Mouse (Mus musculus) stomach, embryonic 14.5 days (tissue): ENCODE measurements around the gene Kmt2c. TPM values are rescaled to one million over a fixed set of nuclear protein-coding genes. Genes with fewer than 3 reads are reported as not detected.
A peak's percentile ranks its signal among the peaks of the same experiment; 100 is the strongest.

Experiments used
- ATAC-seq: fragments of 200-750 bp; cut with Nextera tagmentation; 2 replicates; pipeline ENCODE4 v1.8.0; 2017; ENCODE audit warnings: low read depth, moderate TSS enrichment; ENCODE audit not compliant: insufficient number of reproducible peaks, insufficient read depth, low FRiP score
- H3K27ac ChIP-seq: fragments of 300-500 bp; sonication (generic); 2 replicates; pipeline ENCODE4 v1.5.1; 2014; ENCODE audit warnings: mild to moderate bottlenecking, low read length, moderate library complexity, mixed read lengths
- H3K27me3 ChIP-seq: fragments of 300-500 bp; sonication (generic); 2 replicates; pipeline ENCODE4 v1.6.1; 2014; ENCODE audit warnings: low read length, control low read depth, mixed read lengths; ENCODE audit not compliant: control insufficient read depth, insufficient read depth
- H3K36me3 ChIP-seq: fragments of 300-500 bp; sonication (generic); 2 replicates; pipeline ENCODE4 v1.6.1; 2014; ENCODE audit warnings: mild to moderate bottlenecking, control low read depth, low read length, moderate library complexity, mixed read lengths; ENCODE audit not compliant: control insufficient read depth, insufficient read depth
- H3K4me1 ChIP-seq: fragments of 300-500 bp; sonication (generic); 2 replicates; pipeline ENCODE4 v1.6.1; 2014; ENCODE audit warnings: low read length, control low read depth, mixed read lengths; ENCODE audit not compliant: control insufficient read depth, insufficient read depth
- H3K4me2 ChIP-seq: fragments of 300-500 bp; sonication (generic); replicated peaks from 2 replicates; pipeline ENCODE4 v1.6.1; 2014; ENCODE audit warnings: low read depth, low read length, control low read depth
- H3K4me3 ChIP-seq: fragments of 300-500 bp; sonication (generic); 2 replicates; pipeline ENCODE4 v1.5.1; 2014; ENCODE audit warnings: low read depth, low read length, control low read depth
- H3K9ac ChIP-seq: fragments of 300-500 bp; sonication (generic); replicated peaks from 2 replicates; pipeline ENCODE4 v1.6.1; 2014; ENCODE audit warnings: low read depth, mild to moderate bottlenecking, control low read depth, low read length, moderate library complexity, mixed read lengths
- H3K9me3 ChIP-seq: fragments of 300-500 bp; sonication (generic); 2 replicates; pipeline ENCODE4 v1.6.1; 2016; ENCODE audit warnings: low read depth, low read length, control low read depth; ENCODE audit not compliant: control insufficient read depth
- WGBS: fragments of 180-500 bp; shearing (Covaris S2); extraction: QIAGEN DNeasy Blood & Tissue Kit; methylation state at CpG from one replicate; pipeline ENCODE4 v1.1.7; 2014; 5-methylcytosine and 5-hydroxymethylcytosine counted together
- polyA plus RNA-seq: library from polyadenylated mRNA; unstranded; fragments of >200 nt; fragmentation: Nextera tagmentation; extraction: Ambion mirVana; gene quantifications from 2 replicates; pipeline ENCODE4 v1.2.1, GENCODE M21; 2014

Gene Kmt2c
- polyA plus RNA-seq, 1 experiment from 2014 or later: 28.8 TPM

GRCm38 (mm10) chr5:25535566-25535965 lies 37.0 kb upstream of the Kmt2c start:
- Histone ChIP-seq H3K9ac (no peak overlapping the region), H3K4me2 (no peak overlapping the region), H3K9me3 (no peaks in the 10 kb centered on the region; the same call in 1 of the 2 replicates), H3K27me3 (no peaks in the 10 kb centered on the region), H3K4me3 (no peak overlapping the region), H3K36me3 (no peaks in the 10 kb centered on the region), H3K27ac (no peak overlapping the region), H3K4me1 (no peaks in the 10 kb centered on the region)
- ATAC-seq: no peak
- WGBS: 89% methylated on average over 2 of the region's 2 CpGs

GRCm38 (mm10) chr5:25533298-25533697 lies 34.7 kb upstream of the Kmt2c start:
- Histone ChIP-seq H3K4me2 (no peak overlapping the region), H3K9me3 (no peaks in the 10 kb centered on the region; the same call in 1 of the 2 replicates), H3K4me3 (no peak overlapping the region), H3K27me3 (no peaks in the 10 kb centered on the region), H3K27ac (no peak overlapping the region), H3K36me3 (no peaks in the 10 kb centered on the region), H3K4me1 (no peaks in the 10 kb centered on the region), H3K9ac (no peak overlapping the region)
- ATAC-seq: no peak
- 75% methylated on average over 5 of the region's 5 CpGs for WGBS

GRCm38 (mm10) chr5:25532256-25533147 lies 33.9 kb upstream of the Kmt2c start:
- Histone ChIP-seq H3K4me3 (no peak overlapping the region), H3K27ac (no peak overlapping the region), H3K4me2 (no peak overlapping the region), H3K9ac (no peak overlapping the region), H3K9me3 (no peaks in the 10 kb centered on the region; the same call in 1 of the 2 replicates), H3K27me3 (no peaks in the 10 kb centered on the region), H3K36me3 (no peaks in the 10 kb centered on the region), H3K4me1 (no peaks in the 10 kb centered on the region)
- 45% methylated on average over 15 of the region's 18 CpGs for WGBS
- no peak for ATAC-seq

- H3K36me3 ChIP-seq: no peaks in the 10 kb centered on the region
- no peak for ATAC-seq
- peak overlapping the region; percentile 68; the same call in 1 of the 2 replicates for H3K9ac ChIP-seq
Measured at GRCm38 (mm10) chr5:25530629-25531028, 32.0 kb upstream of the Kmt2c start.

GRCm38 (mm10) chr5:25529529-25530421 lies 31.2 kb upstream of the Kmt2c start:
- no peaks in the 10 kb centered on the region for H3K27me3 ChIP-seq
- ATAC-seq: peak; percentile 99
- peak overlapping the region; percentile 62 for H3K4me2 ChIP-seq
- peak overlapping the region; percentile 97 for H3K27ac ChIP-seq
- H3K9me3 ChIP-seq: no peaks in the 10 kb centered on the region
- H3K4me3 ChIP-seq: peak overlapping the region; percentile 67
- H3K9ac ChIP-seq: peak overlapping the region; percentile 68
- H3K36me3 ChIP-seq: no peaks in the 10 kb centered on the region
- WGBS: under 1% methylated on average over 81 of the region's 87 CpGs
- peaks cover 4% of the 10 kb centered on the region; the same call in 1 of the 2 replicates for H3K4me1 ChIP-seq

More at GRCm38 (mm10) chr5:25530629-25531028, 32.0 kb upstream of the Kmt2c start:
- no peaks in the 10 kb centered on the region for H3K27me3 ChIP-seq
- H3K4me3 ChIP-seq: peak overlapping the region; percentile 67
- peak overlapping the region; percentile 62 for H3K4me2 ChIP-seq
- H3K9me3 ChIP-seq: no peaks in the 10 kb centered on the region
- no peak overlapping the region for H3K27ac ChIP-seq
- 21% methylated on average over 2 of the region's 2 CpGs for WGBS
- peaks cover 4% of the 10 kb centered on the region; the same call in 1 of the 2 replicates for H3K4me1 ChIP-seq

GRCm38 (mm10) chr5:25528851-25529528 lies 30.4 kb upstream of the Kmt2c start:
- peaks cover 4% of the 10 kb centered on the region; the same call in 1 of the 2 replicates for H3K4me1 ChIP-seq
- peak; percentile 25; the same call in 1 of the 2 replicates for ATAC-seq
- H3K27me3 ChIP-seq: no peaks in the 10 kb centered on the region
- peak overlapping the region; percentile 62 for H3K4me2 ChIP-seq
- H3K27ac ChIP-seq: peak overlapping the region; percentile 85
- H3K36me3 ChIP-seq: no peaks in the 10 kb centered on the region
- peak overlapping the region; percentile 40 for H3K9ac ChIP-seq
- peak overlapping the region; percentile 67 for H3K4me3 ChIP-seq
- H3K9me3 ChIP-seq: no peaks in the 10 kb centered on the region
- 10% methylated on average over 22 of the region's 22 CpGs for WGBS

GRCm38 (mm10) chr5:25527971-25528370 lies 29.4 kb upstream of the Kmt2c start:
- Histone ChIP-seq H3K27ac (no peak overlapping the region), H3K27me3 (no peaks in the 10 kb centered on the region), H3K4me2 (no peak overlapping the region), H3K4me1 (peaks cover 4% of the 10 kb centered on the region; the same call in 1 of the 2 replicates), H3K36me3 (no peaks in the 10 kb centered on the region), H3K9ac (no peak overlapping the region), H3K4me3 (no peak overlapping the region), H3K9me3 (no peaks in the 10 kb centered on the region)
- ATAC-seq: no peak
- 80% methylated on average over 1 of the region's 1 CpGs for WGBS

GRCm38 (mm10) chr5:25526926-25527325 lies 28.3 kb upstream of the Kmt2c start:
- ATAC-seq: no peak
- Histone ChIP-seq H3K9ac (no peak overlapping the region), H3K4me2 (no peak overlapping the region), H3K9me3 (no peaks in the 10 kb centered on the region), H3K36me3 (no peaks in the 10 kb centered on the region), H3K4me1 (peaks cover 4% of the 10 kb centered on the region; the same call in 1 of the 2 replicates), H3K27me3 (no peaks in the 10 kb centered on the region), H3K4me3 (no peak overlapping the region), H3K27ac (no peak overlapping the region)
- 34% methylated on average over 4 of the region's 4 CpGs for WGBS
